Mouse (Mus musculus): ENCODE measurements around the gene Sez6l.

DNA sequence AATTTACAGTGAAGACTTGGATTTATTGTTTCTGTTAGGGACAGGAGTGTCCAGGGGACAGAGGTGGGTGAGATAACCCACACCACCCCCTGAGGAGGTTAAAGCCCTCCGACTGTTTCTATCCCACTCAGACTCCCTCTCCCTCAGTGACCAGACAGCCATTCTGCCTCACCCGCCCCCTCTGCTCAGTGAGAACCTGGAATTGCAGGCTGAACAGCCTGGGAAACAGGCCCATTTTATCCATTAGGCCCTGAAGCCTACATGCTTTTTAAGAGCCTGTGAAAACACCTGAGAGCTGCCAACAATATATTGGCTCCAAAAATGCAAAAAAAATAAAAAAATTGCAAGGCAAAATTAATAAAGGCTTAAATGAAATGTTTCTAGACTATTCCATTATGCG is 20.3 kb downstream of the Sez6l start:
- no peak for TF ChIP-seq CTCF (conservative IDR thresholded peaks at IDR 0.05; ENCODE audit: low read length)
- no peak for TF ChIP-seq NANOG (IDR thresholded peaks at IDR 0.05; ENCODE audit: borderline replicate concordance, low read length)
